In the genomic region with DNA sequence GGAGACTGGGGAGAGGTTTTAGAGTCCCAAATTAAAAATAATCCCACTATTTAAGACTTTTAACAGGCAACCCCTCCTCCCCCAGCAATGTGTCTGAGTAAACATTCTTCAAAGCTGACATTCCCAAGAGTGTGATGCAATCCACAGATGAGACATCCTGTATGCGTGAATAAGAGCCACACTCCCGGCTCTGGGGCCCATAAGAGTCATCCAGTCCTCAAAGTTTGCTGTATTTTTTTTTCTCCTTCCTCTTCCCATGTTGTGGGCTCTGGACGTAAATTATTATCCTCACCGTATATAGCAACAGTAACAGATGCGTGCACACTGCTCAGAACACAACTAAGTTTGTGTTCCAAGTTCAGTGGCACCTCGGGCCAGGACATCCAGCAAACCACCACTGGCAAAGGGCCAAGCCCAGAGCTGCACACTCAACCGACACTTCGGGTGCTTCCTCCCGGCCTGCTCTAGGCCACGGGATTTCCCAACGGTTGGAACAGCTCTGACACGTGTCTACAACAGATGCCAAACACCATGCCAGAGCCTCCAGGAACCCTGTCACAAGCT, we compare ENCODE assay signal across 9 mouse cellular contexts.
DNase-seq lines count a peak whose midpoint lies in the region; ATAC-seq and TF ChIP-seq lines count a peak whose summit lies in the region.
"Had no signal": no experiment of that assay in that cellular context is flagged by ENCODE, and none has a peak within 500 bp of the region (broad histone marks: within the 10 kb centered on the region; RNA-seq: fewer than 3 reads in every experiment).

No protein-coding gene starts in this region.

- no peaks in the 10 kb centered on the region for H3K36me3 ChIP-seq in small intestine, adult 2 months (ENCODE audit: control insufficient read depth, insufficient read depth, low read length)
- H3K36me3 ChIP-seq in forebrain, embryonic 11.5 days (ENCODE audit: control insufficient read depth, insufficient read depth, low read length) = no peaks in the 10 kb centered on the region
- H3K36me3 ChIP-seq: limb, embryonic 13.5 days had no signal

- TF ChIP-seq CTCF in small intestine, adult 2 months (IDR thresholded peaks at IDR 0.05; ENCODE audit: extremely low read depth, insufficient read length, insufficient replicate concordance, low read depth, low read length) = no peak

- WGBS in small intestine, adult 2 months = 27% methylated on average over 12 of the region's 12 CpGs
- WGBS in forebrain, embryonic 11.5 days = 85% methylated on average over 12 of the region's 12 CpGs

- no peak overlapping the region for H3K4me3 ChIP-seq in small intestine, adult 2 months (ENCODE audit: low read depth, low read length)
- no peak overlapping the region for H3K4me3 ChIP-seq in forebrain, embryonic 11.5 days (ENCODE audit: low read depth, low read length)
- H3K4me3 ChIP-seq: limb, embryonic 13.5 days had no signal

- no peak overlapping the region for H3K4me2 ChIP-seq in forebrain, embryonic 11.5 days (ENCODE audit: low read depth, low read length, severe bottlenecking)
- H3K4me2 ChIP-seq: limb, embryonic 13.5 days had no signal

- peak; percentile 31 to 65 for DNase-seq in urinary bladder, postnatal 4 days (ENCODE audit: low spot score in 2 of 2)
- no peak for DNase-seq in urinary bladder, postnatal 10 days (ENCODE audit: low spot score)
- peak; percentile 74 for DNase-seq in heart, adult 8-10 months (ENCODE audit: low spot score)
- peak; percentile 79 for DNase-seq in kidney, postnatal 10 days
- no peak for DNase-seq in layer of hippocampus, adult 11-12 months (ENCODE audit: low spot score)
- no peak for DNase-seq in forebrain, embryonic 11.5 days (ENCODE audit: low spot score)
- no peak for DNase-seq in right cerebral cortex, adult 2 months (ENCODE audit: low spot score in 2 of 2)

- H3K9me3 ChIP-seq in forebrain, embryonic 11.5 days (ENCODE audit: control insufficient read depth, low read length) = no peaks in the 10 kb centered on the region
- H3K9me3 ChIP-seq: limb, embryonic 13.5 days had no signal

- H3K9ac ChIP-seq in forebrain, embryonic 11.5 days (ENCODE audit: low read length) = no peak overlapping the region
- H3K9ac ChIP-seq: limb, embryonic 13.5 days had no signal

- no peak for ATAC-seq in forebrain, embryonic 11.5 days (replicated peaks; ENCODE audit: low FRiP score)

- H3K27me3 ChIP-seq in small intestine, adult 2 months (ENCODE audit: control insufficient read depth, insufficient read depth, low read length) = no peaks in the 10 kb centered on the region
- no peaks in the 10 kb centered on the region for H3K27me3 ChIP-seq in forebrain, embryonic 11.5 days (ENCODE audit: control insufficient read depth, insufficient read depth, low read length)
- H3K27me3 ChIP-seq: limb, embryonic 13.5 days had no signal

- 0 out of 2 replicates have a peak, but pooled peaks cover 3% of the 10 kb centered on the region for H3K4me1 ChIP-seq in small intestine, adult 2 months (ENCODE audit: control insufficient read depth, insufficient read depth, insufficient read length, low read length)
- 0 out of 2 replicates have a peak, but pooled peaks cover 5% of the 10 kb centered on the region for H3K4me1 ChIP-seq in forebrain, embryonic 11.5 days (replicated peaks; ENCODE audit: control insufficient read depth, insufficient read depth, low read length)

- no peak for TF ChIP-seq POLR2A in small intestine, adult 2 months (IDR thresholded peaks at IDR 0.05; ENCODE audit: low read depth, low read length)

- H3K27ac ChIP-seq in small intestine, adult 2 months (ENCODE audit: insufficient read depth, low read depth, low read length) = peak overlapping the region; percentile 44
- H3K27ac ChIP-seq in forebrain, embryonic 11.5 days (ENCODE audit: low read depth, low read length) = no peak overlapping the region
- H3K27ac ChIP-seq: limb, embryonic 13.5 days had no signal

Comparison
In these comparisons a context has a peak if more than half of its experiments do, and no peak if none do; other contexts are left out.
1. DNase-seq: peak in urinary bladder, postnatal 4 days (2 of 2), heart, adult 8-10 months (single experiment) and kidney, postnatal 10 days (single experiment); none in urinary bladder, postnatal 10 days (single experiment), layer of hippocampus, adult 11-12 months (single experiment), forebrain, embryonic 11.5 days (single experiment) and right cerebral cortex, adult 2 months (0 of 2).